Mouse (Mus musculus): Measurements from ENCODE around the gene Gm10570. TPM values are rescaled to one million over a fixed set of nuclear protein-coding genes. Genes with fewer than 3 reads are reported as not detected.
A peak's percentile ranks its signal among the peaks of the same experiment; 100 is the strongest.

The Gm10570 gene
- polyA plus RNA-seq, 1 experiment from 2014 or later = not detected

GRCm38 (mm10) chr4:130270611-130271347 is 37.7 kb downstream of the Gm10570 start:
- Histone ChIP-seq H3K27me3 (ENCODE audit: control insufficient read depth, insufficient read depth, low read length) (no peaks in the 10 kb centered on the region; the same call in 1 of the 2 replicates), H3K27ac (ENCODE audit: low read depth, low read length) (no peak overlapping the region), H3K9me3 (ENCODE audit: control insufficient read depth, low read length) (no peaks in the 10 kb centered on the region), H3K9ac (ENCODE audit: low read length) (no peak overlapping the region), H3K36me3 (ENCODE audit: control insufficient read depth, insufficient read depth, low read length) (no peaks in the 10 kb centered on the region), H3K4me2 (ENCODE audit: low read depth) (no peak overlapping the region), H3K4me3 (ENCODE audit: low read depth, low read length) (no peak overlapping the region), H3K4me1 (ENCODE audit: control insufficient read depth, insufficient read depth, low read length) (peaks cover 11% of the 10 kb centered on the region; the same call in 1 of the 2 replicates)
- WGBS = 90% methylated on average over 6 of the region's 6 CpGs
- ATAC-seq (ENCODE audit: insufficient read depth, low FRiP score, low TSS enrichment) (no peak), DNase-seq (ENCODE audit: low spot score) (no peak)

GRCm38 (mm10) chr4:130270089-130270488 is 38.4 kb downstream of the Gm10570 start:
- H3K9ac ChIP-seq (ENCODE audit: low read length) = no peak overlapping the region
- ATAC-seq (ENCODE audit: insufficient read depth, low FRiP score, low TSS enrichment) (no peak), DNase-seq (ENCODE audit: low spot score) (no peak)
- no peak overlapping the region for H3K4me2 ChIP-seq (ENCODE audit: low read depth)
- peaks cover 11% of the 10 kb centered on the region; the same call in 1 of the 2 replicates for H3K4me1 ChIP-seq (ENCODE audit: control insufficient read depth, insufficient read depth, low read length)
- no peaks in the 10 kb centered on the region for H3K36me3 ChIP-seq (ENCODE audit: control insufficient read depth, insufficient read depth, low read length)
- no peaks in the 10 kb centered on the region for H3K9me3 ChIP-seq (ENCODE audit: control insufficient read depth, low read length)
- H3K27me3 ChIP-seq (ENCODE audit: control insufficient read depth, insufficient read depth, low read length) = no peaks in the 10 kb centered on the region; the same call in 1 of the 2 replicates
- 85% methylated on average over 8 of the region's 8 CpGs for WGBS
- H3K27ac ChIP-seq (ENCODE audit: low read depth, low read length) = no peak overlapping the region
- H3K4me3 ChIP-seq (ENCODE audit: low read depth, low read length) = no peak overlapping the region

DNA sequence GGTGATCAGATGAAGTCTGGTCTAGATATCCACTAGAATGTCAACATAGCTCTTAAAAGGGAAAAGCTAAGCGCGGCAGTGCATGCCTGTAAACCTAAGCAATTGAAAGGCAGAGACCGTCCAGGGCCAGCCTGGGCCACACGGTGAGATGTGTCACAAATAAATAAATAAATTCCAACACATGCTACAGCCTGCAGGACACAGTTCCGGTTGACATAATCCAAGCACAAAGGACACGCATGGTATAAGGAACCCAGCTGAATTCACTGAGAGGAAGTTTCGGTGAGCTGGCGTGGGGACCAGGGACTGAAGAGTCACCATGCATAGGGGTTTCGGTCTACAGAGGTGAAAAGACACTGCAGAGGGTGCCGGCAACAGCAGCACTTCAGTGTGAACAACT is 39.7 kb downstream of the Gm10570 start:
- H3K4me3 ChIP-seq (ENCODE audit: low read depth, low read length) = no peak overlapping the region
- H3K4me2 ChIP-seq (ENCODE audit: low read depth) = no peak overlapping the region
- H3K9ac ChIP-seq (ENCODE audit: low read length) = no peak overlapping the region
- no peak for ATAC-seq (ENCODE audit: insufficient read depth, low FRiP score, low TSS enrichment)
- no peaks in the 10 kb centered on the region; the same call in 1 of the 2 replicates for H3K27me3 ChIP-seq (ENCODE audit: control insufficient read depth, insufficient read depth, low read length)
- H3K9me3 ChIP-seq (ENCODE audit: control insufficient read depth, low read length) = no peaks in the 10 kb centered on the region
- no peaks in the 10 kb centered on the region for H3K36me3 ChIP-seq (ENCODE audit: control insufficient read depth, insufficient read depth, low read length)
- WGBS = 84% methylated on average over 10 of the region's 10 CpGs
- H3K4me1 ChIP-seq (ENCODE audit: control insufficient read depth, insufficient read depth, low read length) = peaks cover 10% of the 10 kb centered on the region; the same call in 1 of the 2 replicates
- no peak overlapping the region for H3K27ac ChIP-seq (ENCODE audit: low read depth, low read length)
- no peak for DNase-seq (ENCODE audit: low spot score)

DNA sequence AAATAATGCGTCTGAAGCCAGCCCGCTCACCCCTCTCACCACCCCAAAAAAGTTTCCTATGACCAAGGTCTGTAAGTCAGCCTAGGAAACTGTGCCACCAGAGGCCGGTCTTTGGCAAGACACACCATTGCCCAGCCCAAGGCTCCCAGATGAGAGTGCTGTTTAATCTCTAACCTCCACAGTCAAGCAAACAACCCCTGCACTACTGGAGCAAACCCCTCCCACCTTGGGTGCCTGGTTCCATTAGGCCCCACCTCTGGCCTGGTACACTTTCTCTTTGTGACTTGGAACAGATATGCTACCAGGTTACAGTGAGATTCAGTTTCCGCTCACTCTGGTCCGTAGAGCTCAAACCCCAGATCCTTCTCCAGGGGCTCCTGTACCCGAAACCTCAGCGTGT is 41.4 kb downstream of the Gm10570 start:
- Histone ChIP-seq H3K4me3 (ENCODE audit: low read depth, low read length) (no peak overlapping the region), H3K9me3 (ENCODE audit: control insufficient read depth, low read length) (no peaks in the 10 kb centered on the region), H3K27ac (ENCODE audit: low read depth, low read length) (no peak overlapping the region), H3K4me2 (ENCODE audit: low read depth) (no peak overlapping the region), H3K36me3 (ENCODE audit: control insufficient read depth, insufficient read depth, low read length) (peaks cover 4% of the 10 kb centered on the region), H3K27me3 (ENCODE audit: control insufficient read depth, insufficient read depth, low read length) (no peaks in the 10 kb centered on the region), H3K9ac (ENCODE audit: low read length) (no peak overlapping the region), H3K4me1 (ENCODE audit: control insufficient read depth, insufficient read depth, low read length) (peaks cover 4% of the 10 kb centered on the region; the same call in 1 of the 2 replicates)
- no peak for DNase-seq (ENCODE audit: low spot score)
- 88% methylated on average over 7 of the region's 7 CpGs for WGBS
- ATAC-seq (ENCODE audit: insufficient read depth, low FRiP score, low TSS enrichment) = no peak

- no peak for ATAC-seq (ENCODE audit: insufficient read depth, low FRiP score, low TSS enrichment)
- 69% methylated on average over 9 of the region's 9 CpGs for whole genome bisulfite sequencing
- no peak overlapping the region for H3K4me3 ChIP-seq (ENCODE audit: low read depth, low read length)
Observed at GRCm38 (mm10) chr4:130266601-130267000, 41.9 kb downstream of the Gm10570 start.

DNA sequence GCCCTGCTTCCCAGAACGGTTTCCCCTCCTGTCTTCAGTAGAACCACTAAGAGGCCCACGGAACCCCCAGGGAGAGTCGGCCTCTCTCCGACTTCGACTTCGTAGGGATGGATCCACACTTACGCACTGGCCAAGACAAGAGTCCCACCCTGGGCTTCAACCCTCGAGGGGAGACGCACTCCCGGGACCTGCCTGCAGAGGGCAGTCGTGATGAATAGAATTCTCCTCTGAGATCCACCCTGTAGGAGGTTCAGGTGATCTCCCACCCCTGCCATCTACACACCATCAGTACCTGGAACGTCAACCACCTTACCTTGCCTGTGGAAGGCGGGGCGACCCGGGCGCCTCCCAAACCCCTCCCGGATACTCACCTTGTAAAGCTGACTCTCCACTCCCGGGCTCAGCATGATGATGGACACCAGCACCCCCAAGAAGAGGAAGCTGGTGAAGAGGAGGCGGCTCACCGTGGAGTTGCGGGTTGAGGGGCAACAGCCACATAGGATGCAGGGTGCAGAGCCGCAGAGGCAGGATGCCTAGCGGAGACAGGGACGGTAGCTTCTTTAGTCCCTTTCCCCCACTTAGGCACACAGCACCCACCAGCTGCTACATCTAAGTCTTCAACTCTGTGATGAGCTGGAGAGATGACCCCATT is 43.6 kb downstream of the Gm10570 start:
- H3K4me1 ChIP-seq (ENCODE audit: control insufficient read depth, insufficient read depth, low read length) = peaks cover 4% of the 10 kb centered on the region; the same call in 1 of the 2 replicates
- peaks cover 4% of the 10 kb centered on the region for H3K36me3 ChIP-seq (ENCODE audit: control insufficient read depth, insufficient read depth, low read length)
- H3K9ac ChIP-seq (ENCODE audit: low read length) = no peak overlapping the region
- no peaks in the 10 kb centered on the region for H3K9me3 ChIP-seq (ENCODE audit: control insufficient read depth, low read length)
- ATAC-seq (ENCODE audit: insufficient read depth, low FRiP score, low TSS enrichment) (peak; percentile 31; the same call in 1 of the 2 replicates), DNase-seq (ENCODE audit: low spot score) (peak; percentile 81)
- 21% methylated on average over 24 of the region's 24 CpGs for WGBS
- H3K27me3 ChIP-seq (ENCODE audit: control insufficient read depth, insufficient read depth, low read length) = no peaks in the 10 kb centered on the region
- no peak overlapping the region for H3K4me3 ChIP-seq (ENCODE audit: low read depth, low read length)
- H3K4me2 ChIP-seq (ENCODE audit: low read depth) = no peak overlapping the region
- no peak overlapping the region for H3K27ac ChIP-seq (ENCODE audit: low read depth, low read length)

More at GRCm38 (mm10) chr4:130266601-130267000, 41.9 kb downstream of the Gm10570 start:
- H3K9me3 ChIP-seq (ENCODE audit: control insufficient read depth, low read length) = no peaks in the 10 kb centered on the region
- no peak overlapping the region for H3K27ac ChIP-seq (ENCODE audit: low read depth, low read length)
- H3K9ac ChIP-seq (ENCODE audit: low read length) = no peak overlapping the region
- H3K36me3 ChIP-seq (ENCODE audit: control insufficient read depth, insufficient read depth, low read length) = peaks cover 4% of the 10 kb centered on the region
- peaks cover 4% of the 10 kb centered on the region; the same call in 1 of the 2 replicates for H3K4me1 ChIP-seq (ENCODE audit: control insufficient read depth, insufficient read depth, low read length)
- DNase-seq (ENCODE audit: low spot score) = no peak
- no peak overlapping the region for H3K4me2 ChIP-seq (ENCODE audit: low read depth)
- H3K27me3 ChIP-seq (ENCODE audit: control insufficient read depth, insufficient read depth, low read length) = no peaks in the 10 kb centered on the region

DNA sequence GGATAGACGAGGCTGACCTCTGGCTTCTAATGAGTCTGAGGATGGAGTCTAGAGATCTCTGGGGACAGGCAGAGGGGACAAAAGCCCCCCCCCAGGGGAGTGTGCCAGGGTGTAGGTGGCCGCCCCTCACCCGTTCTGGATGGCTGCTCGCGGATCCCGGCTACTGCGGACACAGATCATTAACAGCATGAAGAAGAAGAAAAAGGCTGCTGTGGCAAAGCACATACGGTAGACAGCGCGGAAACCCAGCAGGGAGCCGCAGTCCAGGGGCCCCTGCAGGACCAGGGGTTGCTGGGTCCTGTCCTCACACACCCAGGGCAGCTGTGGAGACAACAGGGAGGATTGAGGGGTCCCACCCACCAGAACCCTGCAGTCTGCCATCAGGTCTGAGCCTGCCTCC is 44.3 kb downstream of the Gm10570 start:
- no peaks in the 10 kb centered on the region for H3K9me3 ChIP-seq (ENCODE audit: control insufficient read depth, low read length)
- no peak overlapping the region for H3K4me2 ChIP-seq (ENCODE audit: low read depth)
- 7% methylated on average over 11 of the region's 11 CpGs for WGBS
- peaks cover 4% of the 10 kb centered on the region; the same call in 1 of the 2 replicates for H3K4me1 ChIP-seq (ENCODE audit: control insufficient read depth, insufficient read depth, low read length)
- peaks cover 4% of the 10 kb centered on the region for H3K36me3 ChIP-seq (ENCODE audit: control insufficient read depth, insufficient read depth, low read length)
- ATAC-seq (ENCODE audit: insufficient read depth, low FRiP score, low TSS enrichment) (no peak), DNase-seq (ENCODE audit: low spot score) (no peak)
- H3K27me3 ChIP-seq (ENCODE audit: control insufficient read depth, insufficient read depth, low read length) = no peaks in the 10 kb centered on the region
- H3K4me3 ChIP-seq (ENCODE audit: low read depth, low read length) = no peak overlapping the region
- no peak overlapping the region for H3K27ac ChIP-seq (ENCODE audit: low read depth, low read length)
- no peak overlapping the region for H3K9ac ChIP-seq (ENCODE audit: low read length)

- 32% methylated on average over 5 of the region's 5 CpGs for WGBS
- no peaks in the 10 kb centered on the region; the same call in 1 of the 2 replicates for H3K4me1 ChIP-seq (ENCODE audit: control insufficient read depth, insufficient read depth, low read length)
- no peak overlapping the region for H3K4me3 ChIP-seq (ENCODE audit: low read depth, low read length)
- H3K36me3 ChIP-seq (ENCODE audit: control insufficient read depth, insufficient read depth, low read length) = peaks cover 6% of the 10 kb centered on the region
- ATAC-seq (ENCODE audit: insufficient read depth, low FRiP score, low TSS enrichment) = no peak
- H3K4me2 ChIP-seq (ENCODE audit: low read depth) = no peak overlapping the region
- no peak overlapping the region for H3K27ac ChIP-seq (ENCODE audit: low read depth, low read length)
- no peaks in the 10 kb centered on the region for H3K9me3 ChIP-seq (ENCODE audit: control insufficient read depth, low read length)
- H3K27me3 ChIP-seq (ENCODE audit: control insufficient read depth, insufficient read depth, low read length) = no peaks in the 10 kb centered on the region
- no peak for DNase-seq (ENCODE audit: low spot score)
- no peak overlapping the region for H3K9ac ChIP-seq (ENCODE audit: low read length)
Observed at GRCm38 (mm10) chr4:130260406-130260805, 48.1 kb downstream of the Gm10570 start.
